Mouse (Mus musculus): ENCODE measurements around the gene Apbb2. TPM values are rescaled to one million over a fixed set of nuclear protein-coding genes. Genes with fewer than 3 reads are reported as not detected.

The Apbb2 gene
- polyA plus RNA-seq, 1 experiment from 2014 or later, result 27.8 TPM

DNA sequence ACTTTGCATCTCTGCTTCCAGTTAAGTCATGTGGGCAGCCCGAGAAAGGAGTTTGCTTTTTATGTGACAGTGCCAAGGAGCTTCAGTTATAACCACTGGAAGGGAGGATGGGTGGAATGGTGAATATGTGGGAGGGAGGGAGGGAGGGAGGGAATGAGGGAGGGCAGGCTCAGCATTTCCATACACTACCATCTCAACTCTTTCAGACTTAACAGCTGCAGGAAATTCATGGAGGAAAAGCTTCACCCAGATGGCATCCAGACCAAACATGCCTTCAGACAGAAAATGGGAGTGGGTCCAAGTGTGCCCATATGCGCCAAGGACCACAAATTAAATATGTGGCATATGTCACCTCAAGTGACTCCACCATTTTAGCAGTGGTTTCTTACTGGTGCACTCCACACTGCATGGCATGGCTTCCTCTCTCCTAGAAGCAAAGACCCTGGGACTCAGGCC is 181.8 kb downstream of the Apbb2 start:
- Histone ChIP-seq H3K27me3 (ENCODE audit: control insufficient read depth, insufficient read depth, low read length) (no peaks in the 10 kb centered on the region), H3K4me3 (ENCODE audit: low read depth, low read length) (no peak overlapping the region), H3K4me1 (ENCODE audit: control insufficient read depth, insufficient read depth, low read length) (no peaks in the 10 kb centered on the region), H3K27ac (replicated peaks; ENCODE audit: low read depth, low read length) (no peak overlapping the region), H3K9me3 (replicated peaks; ENCODE audit: control insufficient read depth, low read length) (no peaks in the 10 kb centered on the region), H3K4me2 (ENCODE audit: low read depth, low read length) (no peak overlapping the region), H3K36me3 (replicated peaks; ENCODE audit: control insufficient read depth, insufficient read depth, low read depth, low read length) (no peaks in the 10 kb centered on the region), H3K9ac (replicated peaks; ENCODE audit: low read length) (no peak overlapping the region)
- ATAC-seq (replicated peaks; ENCODE audit: insufficient number of reproducible peaks, low FRiP score, low TSS enrichment, low read depth) (no peak), DNase-seq (ENCODE audit: low spot score) (no peak)
- 90% methylated on average over 2 of the region's 2 CpGs for WGBS

- no peak overlapping the region for H3K4me3 ChIP-seq (ENCODE audit: low read depth, low read length)
- H3K9me3 ChIP-seq (replicated peaks; ENCODE audit: control insufficient read depth, low read length), result no peaks in the 10 kb centered on the region
- no peaks in the 10 kb centered on the region for H3K4me1 ChIP-seq (ENCODE audit: control insufficient read depth, insufficient read depth, low read length)
- no peak overlapping the region for H3K9ac ChIP-seq (replicated peaks; ENCODE audit: low read length)
- ATAC-seq (replicated peaks; ENCODE audit: insufficient number of reproducible peaks, low FRiP score, low TSS enrichment, low read depth) (no peak), DNase-seq (ENCODE audit: low spot score) (no peak)
- no peak overlapping the region for H3K27ac ChIP-seq (replicated peaks; ENCODE audit: low read depth, low read length)
- 91% methylated on average over 4 of the region's 4 CpGs for WGBS
- no peaks in the 10 kb centered on the region for H3K27me3 ChIP-seq (ENCODE audit: control insufficient read depth, insufficient read depth, low read length)
- no peaks in the 10 kb centered on the region for H3K36me3 ChIP-seq (replicated peaks; ENCODE audit: control insufficient read depth, insufficient read depth, low read depth, low read length)
- no peak overlapping the region for H3K4me2 ChIP-seq (ENCODE audit: low read depth, low read length)
Measured at GRCm38 (mm10) chr5:66435158-66435557, 183.4 kb downstream of the Apbb2 start.

DNA sequence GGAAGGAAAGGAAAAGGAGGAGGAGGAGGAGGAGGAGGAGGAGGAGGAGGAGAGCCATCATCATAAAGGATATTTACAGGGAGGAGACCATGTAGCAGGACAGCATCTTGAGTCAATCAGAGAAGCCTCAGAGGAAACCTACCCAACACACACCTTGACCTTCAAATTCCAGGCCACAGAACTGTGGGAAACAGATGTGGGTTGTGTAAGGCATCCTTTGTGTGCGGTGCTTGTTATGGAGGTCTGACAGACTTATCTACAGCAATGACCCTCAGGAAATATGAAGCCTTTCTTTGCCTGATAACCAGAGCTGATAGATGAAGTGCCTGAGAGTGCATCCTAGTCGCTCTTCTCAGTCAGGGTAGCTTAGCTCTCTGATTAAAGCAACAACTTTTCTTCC is 189.5 kb downstream of the Apbb2 start:
- H3K36me3 ChIP-seq (replicated peaks; ENCODE audit: control insufficient read depth, insufficient read depth, low read depth, low read length), result no peaks in the 10 kb centered on the region
- ATAC-seq (replicated peaks; ENCODE audit: insufficient number of reproducible peaks, low FRiP score, low TSS enrichment, low read depth) (no peak), DNase-seq (ENCODE audit: low spot score) (peak; percentile 54)
- H3K27ac ChIP-seq (replicated peaks; ENCODE audit: low read depth, low read length), result no peak overlapping the region
- WGBS, result 42% methylated on average over 2 of the region's 2 CpGs
- no peak overlapping the region for H3K4me2 ChIP-seq (ENCODE audit: low read depth, low read length)
- no peak overlapping the region for H3K4me3 ChIP-seq (ENCODE audit: low read depth, low read length)
- no peaks in the 10 kb centered on the region for H3K4me1 ChIP-seq (ENCODE audit: control insufficient read depth, insufficient read depth, low read length)
- H3K9ac ChIP-seq (replicated peaks; ENCODE audit: low read length), result no peak overlapping the region
- no peaks in the 10 kb centered on the region for H3K27me3 ChIP-seq (ENCODE audit: control insufficient read depth, insufficient read depth, low read length)
- H3K9me3 ChIP-seq (replicated peaks; ENCODE audit: control insufficient read depth, low read length), result no peaks in the 10 kb centered on the region

GRCm38 (mm10) chr5:66428071-66428470 is 190.5 kb downstream of the Apbb2 start:
- Histone ChIP-seq H3K27ac (replicated peaks; ENCODE audit: low read depth, low read length) (no peak overlapping the region), H3K4me3 (ENCODE audit: low read depth, low read length) (no peak overlapping the region), H3K27me3 (ENCODE audit: control insufficient read depth, insufficient read depth, low read length) (no peaks in the 10 kb centered on the region), H3K9ac (replicated peaks; ENCODE audit: low read length) (no peak overlapping the region), H3K36me3 (replicated peaks; ENCODE audit: control insufficient read depth, insufficient read depth, low read depth, low read length) (no peaks in the 10 kb centered on the region), H3K4me1 (ENCODE audit: control insufficient read depth, insufficient read depth, low read length) (no peaks in the 10 kb centered on the region), H3K9me3 (replicated peaks; ENCODE audit: control insufficient read depth, low read length) (no peaks in the 10 kb centered on the region), H3K4me2 (ENCODE audit: low read depth, low read length) (no peak overlapping the region)
- ATAC-seq (replicated peaks; ENCODE audit: insufficient number of reproducible peaks, low FRiP score, low TSS enrichment, low read depth) (no peak), DNase-seq (ENCODE audit: low spot score) (no peak)

DNA sequence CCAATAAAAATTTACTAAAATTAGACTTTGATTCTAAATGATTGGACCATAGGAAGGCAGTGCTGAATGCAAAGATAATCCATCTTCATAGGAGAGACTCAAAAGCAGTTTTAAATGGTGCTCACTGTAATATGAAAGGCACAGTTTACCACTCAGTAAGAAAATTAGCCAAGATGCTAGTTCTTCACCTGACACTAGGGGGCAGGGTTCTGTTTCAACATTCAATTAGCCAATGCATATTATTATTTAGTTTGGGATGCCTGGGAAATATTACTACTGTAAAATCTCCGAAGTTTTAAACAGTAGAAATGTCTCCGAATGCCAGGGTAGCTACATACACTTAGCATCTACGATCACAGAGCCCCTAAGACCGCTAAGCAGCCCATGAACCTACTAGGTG is 194.7 kb downstream of the Apbb2 start:
- Histone ChIP-seq H3K27ac (replicated peaks; ENCODE audit: low read depth, low read length) (no peak overlapping the region), H3K36me3 (replicated peaks; ENCODE audit: control insufficient read depth, insufficient read depth, low read depth, low read length) (no peaks in the 10 kb centered on the region), H3K9ac (replicated peaks; ENCODE audit: low read length) (no peak overlapping the region), H3K27me3 (ENCODE audit: control insufficient read depth, insufficient read depth, low read length) (no peaks in the 10 kb centered on the region), H3K4me3 (ENCODE audit: low read depth, low read length) (no peak overlapping the region), H3K9me3 (replicated peaks; ENCODE audit: control insufficient read depth, low read length) (no peaks in the 10 kb centered on the region), H3K4me2 (ENCODE audit: low read depth, low read length) (no peak overlapping the region), H3K4me1 (ENCODE audit: control insufficient read depth, insufficient read depth, low read length) (no peaks in the 10 kb centered on the region)
- no peak for ATAC-seq (replicated peaks; ENCODE audit: insufficient number of reproducible peaks, low FRiP score, low TSS enrichment, low read depth)
- peak; percentile 58 for DNase-seq (ENCODE audit: low spot score)
- 75% methylated on average over 4 of the region's 4 CpGs for WGBS

DNA sequence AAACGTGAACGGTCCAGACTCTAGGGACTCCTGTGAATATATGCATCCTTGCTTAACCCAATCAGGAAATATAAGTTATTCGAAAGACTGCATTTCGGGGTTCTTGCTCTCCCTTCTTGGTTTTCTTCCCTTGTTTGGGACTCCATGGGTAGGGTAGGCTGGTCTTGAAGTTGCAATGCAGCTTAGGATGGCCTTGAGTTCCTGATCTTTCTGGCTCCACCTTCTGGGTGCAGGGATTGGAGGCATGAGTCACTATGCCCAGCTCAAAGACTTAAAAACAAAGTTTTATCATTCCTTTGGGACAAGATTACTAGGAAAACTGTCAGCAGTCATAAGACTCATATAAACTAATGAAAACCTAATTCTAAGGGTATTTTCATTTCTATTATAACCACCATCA is 195.1 kb downstream of the Apbb2 start:
- ATAC-seq (replicated peaks; ENCODE audit: insufficient number of reproducible peaks, low FRiP score, low TSS enrichment, low read depth), result no peak
- H3K4me1 ChIP-seq (ENCODE audit: control insufficient read depth, insufficient read depth, low read length), result no peaks in the 10 kb centered on the region
- H3K27ac ChIP-seq (replicated peaks; ENCODE audit: low read depth, low read length), result no peak overlapping the region
- H3K4me3 ChIP-seq (ENCODE audit: low read depth, low read length), result no peak overlapping the region
- no peaks in the 10 kb centered on the region for H3K9me3 ChIP-seq (replicated peaks; ENCODE audit: control insufficient read depth, low read length)
- no peak overlapping the region for H3K9ac ChIP-seq (replicated peaks; ENCODE audit: low read length)
- H3K4me2 ChIP-seq (ENCODE audit: low read depth, low read length), result no peak overlapping the region
- WGBS, result 90% methylated on average over 4 of the region's 4 CpGs
- DNase-seq (ENCODE audit: low spot score), result no peak
- H3K36me3 ChIP-seq (replicated peaks; ENCODE audit: control insufficient read depth, insufficient read depth, low read depth, low read length), result no peaks in the 10 kb centered on the region
- H3K27me3 ChIP-seq (ENCODE audit: control insufficient read depth, insufficient read depth, low read length), result no peaks in the 10 kb centered on the region

GRCm38 (mm10) chr5:66421954-66422353 is 196.6 kb downstream of the Apbb2 start:
- WGBS, result 80% methylated on average over 4 of the region's 4 CpGs
- no peak overlapping the region for H3K27ac ChIP-seq (replicated peaks; ENCODE audit: low read depth, low read length)
- no peak overlapping the region for H3K4me2 ChIP-seq (ENCODE audit: low read depth, low read length)
- H3K4me1 ChIP-seq (ENCODE audit: control insufficient read depth, insufficient read depth, low read length), result no peaks in the 10 kb centered on the region
- ATAC-seq (replicated peaks; ENCODE audit: insufficient number of reproducible peaks, low FRiP score, low TSS enrichment, low read depth) (no peak), DNase-seq (ENCODE audit: low spot score) (no peak)
- no peak overlapping the region for H3K9ac ChIP-seq (replicated peaks; ENCODE audit: low read length)
- no peaks in the 10 kb centered on the region for H3K27me3 ChIP-seq (ENCODE audit: control insufficient read depth, insufficient read depth, low read length)
- no peaks in the 10 kb centered on the region for H3K9me3 ChIP-seq (replicated peaks; ENCODE audit: control insufficient read depth, low read length)
- no peak overlapping the region for H3K4me3 ChIP-seq (ENCODE audit: low read depth, low read length)
- no peaks in the 10 kb centered on the region for H3K36me3 ChIP-seq (replicated peaks; ENCODE audit: control insufficient read depth, insufficient read depth, low read depth, low read length)

DNA sequence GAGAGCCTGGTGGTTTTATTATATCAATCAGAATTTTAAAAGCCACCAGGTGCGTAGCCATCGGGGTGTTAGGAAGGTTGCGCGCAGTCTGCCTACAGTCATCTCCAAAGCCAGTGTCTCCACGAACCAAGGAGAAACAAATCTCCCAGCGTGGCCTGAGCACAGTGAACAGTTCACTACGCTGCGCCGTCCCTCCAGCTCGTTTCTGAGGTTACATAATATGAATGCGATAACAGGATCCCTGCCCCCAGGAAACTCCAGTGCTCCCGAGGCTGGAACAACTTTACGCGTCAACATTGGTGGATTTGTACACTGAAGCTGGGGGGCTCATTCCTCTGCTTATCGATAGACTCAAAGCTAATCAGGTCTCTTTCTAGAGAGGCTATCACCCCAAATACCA is 197.4 kb downstream of the Apbb2 start:
- ATAC-seq (replicated peaks; ENCODE audit: insufficient number of reproducible peaks, low FRiP score, low TSS enrichment, low read depth) (no peak), DNase-seq (ENCODE audit: low spot score) (no peak)
- no peak overlapping the region for H3K4me2 ChIP-seq (ENCODE audit: low read depth, low read length)
- no peak overlapping the region for H3K9ac ChIP-seq (replicated peaks; ENCODE audit: low read length)
- no peak overlapping the region for H3K4me3 ChIP-seq (ENCODE audit: low read depth, low read length)
- no peaks in the 10 kb centered on the region for H3K36me3 ChIP-seq (replicated peaks; ENCODE audit: control insufficient read depth, insufficient read depth, low read depth, low read length)
- no peaks in the 10 kb centered on the region for H3K27me3 ChIP-seq (ENCODE audit: control insufficient read depth, insufficient read depth, low read length)
- WGBS, result 92% methylated on average over 15 of the region's 15 CpGs
- no peaks in the 10 kb centered on the region for H3K9me3 ChIP-seq (replicated peaks; ENCODE audit: control insufficient read depth, low read length)
- no peak overlapping the region for H3K27ac ChIP-seq (replicated peaks; ENCODE audit: low read depth, low read length)
- no peaks in the 10 kb centered on the region for H3K4me1 ChIP-seq (ENCODE audit: control insufficient read depth, insufficient read depth, low read length)
